Mouse (Mus musculus): ENCODE data around the gene Slc25a30.
A peak's percentile ranks its signal among the peaks of the same experiment; 100 is the strongest.
"Not testable (repeated sequence)": the region's sequence is repeated elsewhere in the genome, so short reads cannot be mapped to it uniquely, and the experiment has no call there.

Gene Slc25a30

GRCm38 (mm10) chr14:75786868-75787793, at the start of gene Slc25a30:
TSS of gene Slc25a30 (minus strand) at chr14:75787037.
- peak; percentile 95 for DNase-seq (ENCODE audit: low spot score)

- no peak for DNase-seq (ENCODE audit: low spot score)
These were observed 49.7 kb upstream of the Slc25a30 start for GRCm38 (mm10) chr14:75836579-75836978.

- peak; percentile 67 for DNase-seq (ENCODE audit: low spot score)
These were observed 48.0 kb upstream of the Slc25a30 start for GRCm38 (mm10) chr14:75834739-75835381.

- peak; percentile 86 for DNase-seq (ENCODE audit: low spot score)
These were observed 47.5 kb upstream of the Slc25a30 start for GRCm38 (mm10) chr14:75834251-75834738.

GRCm38 (mm10) chr14:75833546-75834250, 46.9 kb upstream of the Slc25a30 start:
- peak; percentile 39 for DNase-seq (ENCODE audit: low spot score)

- no peak for DNase-seq (ENCODE audit: low spot score)
These were observed 46.1 kb upstream of the Slc25a30 start for GRCm38 (mm10) chr14:75832982-75833381.

GRCm38 (mm10) chr14:75832031-75832430, 45.2 kb upstream of the Slc25a30 start:
- no peak for DNase-seq (ENCODE audit: low spot score)

- DNase-seq (ENCODE audit: low spot score): not testable (repeated sequence)
These were observed 43.0 kb upstream of the Slc25a30 start for GRCm38 (mm10) chr14:75829817-75830216.

- peak; percentile 86 for DNase-seq (ENCODE audit: low spot score)
These were observed 42.3 kb upstream of the Slc25a30 start for GRCm38 (mm10) chr14:75828866-75829806.

- DNase-seq (ENCODE audit: low spot score): no peak
These were observed 41.4 kb upstream of the Slc25a30 start for GRCm38 (mm10) chr14:75828221-75828620.

- no peak for DNase-seq (ENCODE audit: low spot score)
These were observed 40.1 kb upstream of the Slc25a30 start for GRCm38 (mm10) chr14:75826851-75827410.

GRCm38 (mm10) chr14:75820007-75820406, 33.2 kb upstream of the Slc25a30 start:
- no peak for DNase-seq (ENCODE audit: low spot score)

GRCm38 (mm10) chr14:75819341-75819740, 32.5 kb upstream of the Slc25a30 start:
- DNase-seq (ENCODE audit: low spot score): no peak

GRCm38 (mm10) chr14:75818528-75818927, 31.7 kb upstream of the Slc25a30 start:
- no peak for DNase-seq (ENCODE audit: low spot score)

- DNase-seq (ENCODE audit: low spot score): no peak
These were observed 23.1 kb upstream of the Slc25a30 start for GRCm38 (mm10) chr14:75809931-75810330.

- peak; percentile 58 for DNase-seq (ENCODE audit: low spot score)
These were observed 21.0 kb upstream of the Slc25a30 start for GRCm38 (mm10) chr14:75807800-75808199.

GRCm38 (mm10) chr14:75797769-75798386, 11.0 kb upstream of the Slc25a30 start:
- no peak for DNase-seq (ENCODE audit: low spot score)

- no peak for DNase-seq (ENCODE audit: low spot score)
These were observed 9.1 kb upstream of the Slc25a30 start for GRCm38 (mm10) chr14:75795918-75796317.

GRCm38 (mm10) chr14:75794726-75795125, 7.9 kb upstream of the Slc25a30 start:
- DNase-seq (ENCODE audit: low spot score): no peak

GRCm38 (mm10) chr14:75794324-75794723, 7.5 kb upstream of the Slc25a30 start:
- no peak for DNase-seq (ENCODE audit: low spot score)

Data from MN1 (cell line).